Mouse (Mus musculus) adrenal gland, postnatal 25 days (tissue): ENCODE measurements around the gene Trappc12. TPM values are rescaled to one million over a fixed set of nuclear protein-coding genes. Genes with fewer than 3 reads are reported as not detected.
A peak's percentile ranks its signal among the peaks of the same experiment; 100 is the strongest.

ENCODE experiments used
- DNase-seq: peaks from one replicate; pipeline ENCODE4 v3.0.0; 2021; ENCODE audit warnings: mixed read lengths
- microRNA-seq, 2 experiments: library from miRNA; unstranded; fragments of <30 nt; microRNA quantifications; one replicate each; pipeline ENCODE4 v1.2.0; 2021
- total RNA-seq: library from RNA; stranded (reverse); gene quantifications from 2 replicates; pipeline ENCODE4 v1.2.3, GENCODE M21; 2021

Gene Trappc12
- total RNA-seq, 1 experiment from 2014 or later: 48.8 TPM

GRCm38 (mm10) chr12:28688996-28689395 is 61.3 kb downstream of the Trappc12 start:
- DNase-seq: no peak

- DNase-seq: no peak
These were observed 63.9 kb downstream of the Trappc12 start for GRCm38 (mm10) chr12:28686199-28686879.

- DNase-seq: no peak
These were observed 64.5 kb downstream of the Trappc12 start for GRCm38 (mm10) chr12:28685771-28686170.

GRCm38 (mm10) chr12:28684674-28685073 is 65.6 kb downstream of the Trappc12 start:
- DNase-seq: no peak

GRCm38 (mm10) chr12:28675925-28676209 is 74.4 kb downstream of the Trappc12 start:
- no peak for DNase-seq

GRCm38 (mm10) chr12:28675121-28675924 is 74.9 kb downstream of the Trappc12 start, which contains the start of gene Adi1:
Adi1 (plus strand) TSS chr12:28675231.
- peak; percentile 81 for DNase-seq

- no peak for DNase-seq
These were observed 76.1 kb downstream of the Trappc12 start for GRCm38 (mm10) chr12:28674038-28674720.

GRCm38 (mm10) chr12:28667287-28667686 is 83.0 kb downstream of the Trappc12 start:
- no peak for DNase-seq

- no peak for DNase-seq
These were observed 83.5 kb downstream of the Trappc12 start for GRCm38 (mm10) chr12:28666734-28667133.

GRCm38 (mm10) chr12:28662628-28663027 is 87.6 kb downstream of the Trappc12 start:
- DNase-seq: no peak

- DNase-seq: peak; percentile 91
These were observed 100.8 kb downstream of the Trappc12 start, which contains the start of gene Rnaseh1 for GRCm38 (mm10) chr12:28649141-28650110. Rnaseh1 (plus strand) TSS chr12:28649602.

Small RNA genes within 50 kb of the gene (microRNA-seq; reads per million reads assigned to microRNA genes)
- 0.69 to 1.8 reads per million in 2 experiments for gene Mir6937

Other genes with a start within 250 kb of the Trappc12 start
- 0.21 TPM in 1 of 2 replicates, not detected in the other for gene Dcdc2c, start 198.1 kb downstream of the Trappc12 start, total RNA-seq
- gene Allc, start 167.9 kb downstream of the Trappc12 start, total RNA-seq: not detected in 2 replicates
- gene Colec11, start 127.1 kb downstream of the Trappc12 start, total RNA-seq: 3.7 and 4.0 TPM in 2 replicates
- gene Rps7, start 114.5 kb downstream of the Trappc12 start, total RNA-seq: 380 and 399 TPM in 2 replicates
- gene Rnaseh1, start 100.9 kb downstream of the Trappc12 start, total RNA-seq: 16.1 and 19.6 TPM in 2 replicates
- 79.7 and 98.2 TPM in 2 replicates for gene Adi1, start 75.2 kb downstream of the Trappc12 start, total RNA-seq
- gene Eipr1, start 1.3 kb upstream of the Trappc12 start, total RNA-seq: 17.2 and 18.1 TPM in 2 replicates